Mouse (Mus musculus): ENCODE measurements around the gene Amhr2. TPM values are rescaled to one million over a fixed set of nuclear protein-coding genes. Genes with fewer than 3 reads are reported as not detected.

The Amhr2 gene
- total RNA-seq (2014; fragmentation: Nextera tagmentation) (not detected in 2 replicates), total RNA-seq (2017) (not detected in 2 replicates)

DNA sequence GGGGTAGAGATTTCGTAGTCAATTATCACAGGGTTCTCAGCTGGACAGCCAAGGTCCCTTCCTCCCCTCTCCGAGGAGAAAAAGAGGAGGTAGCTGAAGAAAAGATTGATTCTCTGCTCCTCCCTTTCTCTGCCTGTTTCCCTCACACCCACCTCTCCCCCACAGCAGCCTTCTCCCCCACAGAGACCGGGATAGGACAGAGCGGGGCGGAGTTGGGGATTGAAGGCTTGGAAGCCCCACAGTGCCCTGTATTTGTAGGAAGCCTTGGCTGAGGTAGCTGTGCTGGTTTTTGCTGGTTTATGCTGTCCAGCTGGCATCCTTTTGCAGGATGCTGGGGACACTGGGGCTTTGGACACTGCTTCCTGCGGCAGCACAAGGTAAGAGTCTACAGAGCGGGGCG is at the start of gene Amhr2:
Amhr2 (plus strand) TSS at position 222 of the 400 bp plus-strand sequence.
- no peak for ATAC-seq (replicated peaks; ENCODE audit: low FRiP score, low TSS enrichment, poor library complexity, severe bottlenecking)

DNA sequence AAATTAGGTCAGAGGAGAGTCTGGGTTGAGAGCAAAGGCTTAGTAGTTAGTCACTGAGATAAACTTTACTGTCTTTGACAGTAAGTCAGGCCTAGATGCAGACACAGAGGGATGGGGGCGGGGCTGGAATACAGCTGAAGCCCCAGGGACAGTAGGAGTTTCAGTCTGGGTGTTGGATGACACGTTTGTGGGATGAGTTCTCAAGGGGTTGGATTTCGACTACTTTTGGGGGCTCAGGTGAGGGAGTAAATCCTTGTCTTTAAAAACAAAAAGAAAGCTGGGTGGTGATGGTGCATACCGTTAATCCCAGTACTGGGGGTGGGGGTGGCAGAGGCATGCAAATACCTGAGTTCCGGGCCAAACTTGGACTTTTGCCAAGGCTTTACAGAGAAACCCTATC is 46.5 kb upstream of the Amhr2 start:
- ATAC-seq (replicated peaks; ENCODE audit: low FRiP score, low TSS enrichment, poor library complexity, severe bottlenecking), result no peak

DNA sequence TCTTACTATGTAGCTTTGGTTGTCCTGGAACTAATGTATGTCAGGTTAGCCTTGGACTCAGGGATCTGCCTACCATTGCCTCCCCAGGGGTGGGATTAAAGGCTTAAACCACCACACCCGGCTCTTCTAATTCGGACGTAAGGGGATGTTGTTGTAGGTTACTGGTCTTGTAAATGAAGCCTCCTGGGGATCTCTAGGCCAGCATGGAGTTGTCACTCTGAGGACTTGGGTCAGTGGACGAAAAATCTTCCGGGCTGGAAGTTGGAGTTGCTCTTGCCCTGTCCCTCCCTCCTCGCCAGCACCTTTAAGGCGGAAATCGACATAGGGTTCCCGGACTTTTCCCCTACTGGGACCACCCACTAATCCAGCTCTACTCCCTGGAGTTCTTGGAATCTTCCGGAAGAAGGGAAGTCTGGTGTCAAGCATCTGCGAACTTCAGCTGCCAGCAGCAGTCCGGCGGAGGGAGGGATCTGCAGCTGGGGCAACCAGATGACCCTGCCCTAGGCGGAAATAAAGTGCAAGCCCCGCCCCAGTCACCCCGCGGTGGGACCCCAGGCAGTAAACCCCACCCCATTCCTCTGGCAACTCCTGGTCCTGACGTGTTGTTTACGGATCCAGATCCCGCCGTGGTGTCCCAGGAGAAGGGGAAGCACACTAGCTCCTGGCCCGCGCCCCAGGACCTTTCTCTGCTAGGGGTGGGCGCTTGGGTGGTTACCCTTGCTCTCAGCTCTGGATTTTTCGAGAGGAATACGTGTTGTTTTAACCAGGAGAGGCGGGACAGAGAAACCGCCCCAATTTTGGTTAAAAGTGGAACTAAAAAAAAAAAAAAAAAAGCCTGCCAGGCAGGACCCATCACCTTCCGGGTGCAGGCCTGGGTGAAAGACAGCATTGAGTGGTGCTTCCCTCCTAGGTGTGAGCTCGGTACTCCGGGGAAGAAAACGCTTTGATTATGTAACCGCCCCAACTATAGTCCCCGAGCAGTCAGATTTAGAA is 45.6 kb upstream of the Amhr2 start:
- peak; percentile 66 for ATAC-seq (replicated peaks; ENCODE audit: low FRiP score, low TSS enrichment, poor library complexity, severe bottlenecking)

DNA sequence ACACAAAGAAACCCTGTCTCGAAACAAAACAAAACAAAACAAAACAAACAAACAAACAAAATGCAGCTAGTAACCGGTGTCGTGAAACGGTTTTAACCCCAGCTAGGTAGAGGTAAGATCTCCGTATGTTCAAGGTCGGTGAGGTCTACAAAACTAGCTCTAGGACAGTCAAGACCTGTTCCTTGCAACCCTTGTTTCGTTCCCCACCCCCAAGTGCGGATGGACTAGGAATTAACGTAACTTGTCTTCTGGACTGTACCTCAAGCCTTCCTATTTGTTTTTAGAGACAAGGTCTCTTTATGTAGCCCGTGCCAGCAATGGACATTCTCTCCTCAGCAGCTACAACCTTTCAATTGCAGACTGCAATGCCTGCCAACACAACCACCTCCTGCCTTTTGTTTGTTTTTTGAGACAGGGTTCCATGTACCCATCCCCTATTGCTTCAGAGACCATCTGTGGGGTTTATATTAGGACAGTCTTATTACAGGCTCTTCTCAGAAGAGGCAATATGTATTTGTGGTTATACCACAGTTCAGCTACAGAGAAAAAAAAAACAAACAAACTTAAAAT is 44.6 kb upstream of the Amhr2 start:
- no peak for ATAC-seq (replicated peaks; ENCODE audit: low FRiP score, low TSS enrichment, poor library complexity, severe bottlenecking)

DNA sequence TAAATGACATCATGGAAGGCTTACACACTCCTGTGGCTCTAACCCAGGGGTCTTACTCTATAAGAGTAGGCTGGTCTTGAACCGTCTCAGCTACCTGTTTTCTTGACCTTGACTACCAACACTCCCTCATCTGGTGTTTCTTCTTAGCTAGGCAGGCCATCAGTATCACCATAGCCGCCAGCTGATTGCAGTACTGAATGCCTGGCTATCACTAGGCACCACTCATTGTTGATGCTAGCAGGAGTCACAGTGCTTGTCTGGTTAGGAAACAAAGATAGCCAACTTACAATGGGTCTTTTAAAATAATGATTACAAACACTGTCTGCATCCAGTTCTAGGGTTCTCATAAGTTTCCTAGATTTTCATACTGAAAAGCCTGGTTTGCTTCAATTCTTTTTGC is 43.9 kb upstream of the Amhr2 start:
- peak; percentile 27 for ATAC-seq (replicated peaks; ENCODE audit: low FRiP score, low TSS enrichment, poor library complexity, severe bottlenecking)

DNA sequence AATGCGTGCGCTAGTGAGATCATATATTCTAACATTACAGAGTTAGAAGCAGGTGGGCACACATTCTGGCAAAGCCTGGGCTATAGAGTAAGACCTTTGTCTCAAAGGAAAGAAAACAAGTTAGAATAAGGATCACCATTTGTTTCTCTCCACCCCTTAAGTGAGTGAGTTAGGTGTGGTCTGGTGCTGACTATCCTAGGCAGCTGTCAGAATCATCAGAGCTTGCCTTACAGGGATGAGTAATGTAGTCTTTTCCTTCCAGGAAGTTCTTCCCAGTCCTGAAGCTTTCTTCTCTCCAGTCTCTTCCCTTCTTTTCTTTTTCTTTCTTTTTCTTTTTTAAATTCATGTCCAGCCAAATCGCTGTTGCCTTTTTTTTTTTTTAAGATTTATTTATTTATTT is 43.0 kb upstream of the Amhr2 start:
- ATAC-seq (replicated peaks; ENCODE audit: low FRiP score, low TSS enrichment, poor library complexity, severe bottlenecking), result no peak

DNA sequence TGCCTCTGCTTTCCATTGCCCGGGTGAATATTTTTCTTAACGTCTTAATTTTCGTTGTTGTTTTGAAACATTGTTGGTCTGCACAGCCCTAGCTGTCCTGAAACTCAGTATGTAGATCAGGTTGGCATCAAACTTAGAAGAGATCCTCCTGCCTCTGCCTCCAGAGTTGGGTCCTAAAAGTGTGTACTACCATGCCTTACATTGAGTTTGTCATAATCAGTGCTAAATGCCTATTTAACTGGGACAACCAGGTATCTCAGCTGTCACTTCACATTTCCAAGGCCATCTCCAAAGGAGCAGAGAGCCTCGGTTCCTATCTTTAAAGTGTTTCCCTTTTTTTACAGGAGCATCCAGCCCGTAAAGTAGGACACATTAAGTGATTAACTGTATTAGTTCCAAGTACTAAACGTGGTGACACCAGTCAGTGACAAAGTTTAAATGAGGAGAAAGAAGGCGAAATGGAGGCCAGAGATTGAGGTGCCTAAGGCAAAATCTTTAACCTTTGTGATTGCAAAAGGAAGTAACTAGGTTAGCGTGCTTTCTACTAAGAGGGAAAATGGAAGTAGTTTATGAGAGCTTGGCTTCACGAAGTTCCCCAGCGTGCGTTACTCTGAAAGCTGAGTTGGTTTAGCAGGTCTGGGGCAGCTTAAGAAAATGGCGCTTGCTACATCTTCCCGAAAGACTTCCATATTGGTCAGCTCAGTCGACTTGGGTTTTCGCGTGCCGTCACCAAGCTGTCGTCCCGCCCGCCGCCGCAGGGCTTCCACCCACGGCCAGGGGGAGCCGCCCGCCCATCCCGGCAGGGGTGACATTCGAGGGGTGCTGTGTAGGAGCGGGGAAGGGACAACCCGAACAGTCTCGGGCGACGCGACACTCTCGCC is 40.3 kb upstream of the Amhr2 start:
- ATAC-seq (replicated peaks; ENCODE audit: low FRiP score, low TSS enrichment, poor library complexity, severe bottlenecking), result no peak

DNA sequence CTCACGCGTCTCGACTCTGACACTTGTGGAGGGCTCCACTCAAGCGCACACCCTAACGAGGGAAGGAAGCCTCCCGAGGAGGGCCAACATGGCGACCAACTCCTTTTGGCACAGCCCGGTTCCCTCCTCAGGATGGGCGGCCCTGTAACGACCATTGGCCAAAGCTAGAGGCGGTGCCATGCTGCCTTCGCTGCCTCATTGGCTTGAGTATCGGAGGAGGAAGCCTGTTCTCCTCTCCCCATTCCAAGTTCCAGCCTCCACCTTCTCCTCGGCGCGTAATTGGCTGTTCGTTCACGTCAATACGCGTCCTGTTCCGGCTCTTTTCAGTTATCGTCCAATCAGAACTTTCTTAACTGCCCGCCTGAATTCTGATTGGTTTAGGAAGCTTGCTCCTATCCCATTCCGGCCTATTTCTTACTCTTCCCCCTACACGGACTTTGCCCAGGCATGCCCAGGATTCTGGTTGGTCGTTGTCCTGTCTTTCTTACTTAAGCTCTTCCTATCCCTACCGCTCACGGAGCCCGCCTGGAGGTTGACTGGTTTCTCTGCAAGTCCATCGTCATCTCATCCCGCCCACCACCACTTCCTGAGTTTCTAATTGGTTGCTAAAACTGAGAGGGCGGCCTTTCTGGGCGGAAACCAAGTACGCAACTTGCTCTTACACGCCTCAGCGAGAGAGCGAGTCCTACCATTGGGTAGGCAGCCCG is 39.5 kb upstream of the Amhr2 start, which contains the start of gene Sp1:
Sp1 (plus strand) TSS at position 655 of the 707 bp plus-strand sequence.
- peak; percentile 86 for ATAC-seq (replicated peaks; ENCODE audit: low FRiP score, low TSS enrichment, poor library complexity, severe bottlenecking)

DNA sequence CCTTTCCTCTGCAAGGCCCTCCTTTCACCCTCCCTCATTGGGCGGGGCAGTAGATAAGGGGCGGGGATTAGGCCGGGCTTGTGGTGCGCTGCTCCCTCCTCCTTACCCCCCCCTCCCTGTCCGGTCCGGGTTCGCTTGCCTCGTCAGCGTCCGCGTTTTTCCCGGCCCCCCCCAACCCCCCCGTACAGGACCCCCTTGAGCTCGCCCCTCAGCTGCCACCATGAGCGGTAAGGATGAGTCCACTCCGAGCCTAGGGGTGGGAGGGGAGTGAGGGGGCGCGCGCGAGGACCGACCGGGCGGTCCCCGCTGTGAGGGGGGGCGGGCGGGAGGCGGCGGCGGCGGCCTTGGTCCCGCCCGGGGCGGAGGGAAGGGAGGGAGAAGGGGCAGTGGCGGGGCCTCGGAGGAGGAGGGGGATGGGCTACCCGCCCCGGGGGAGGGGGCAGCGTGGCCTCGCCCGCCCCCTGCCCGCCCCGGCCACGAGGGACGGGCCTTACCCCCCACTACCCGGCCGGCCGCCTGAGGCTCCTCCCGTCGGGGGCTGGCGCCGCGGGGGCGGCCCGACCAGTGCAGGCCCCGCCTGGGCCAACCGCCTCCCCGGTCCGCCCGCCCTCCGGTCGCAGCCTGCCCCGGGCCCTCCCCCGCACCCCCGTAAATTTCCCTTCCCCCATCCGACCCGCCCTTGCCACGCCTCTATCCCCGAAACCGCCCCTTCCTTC is 38.8 kb upstream of the Amhr2 start:
- peak; percentile 27 for ATAC-seq (replicated peaks; ENCODE audit: low FRiP score, low TSS enrichment, poor library complexity, severe bottlenecking)

DNA sequence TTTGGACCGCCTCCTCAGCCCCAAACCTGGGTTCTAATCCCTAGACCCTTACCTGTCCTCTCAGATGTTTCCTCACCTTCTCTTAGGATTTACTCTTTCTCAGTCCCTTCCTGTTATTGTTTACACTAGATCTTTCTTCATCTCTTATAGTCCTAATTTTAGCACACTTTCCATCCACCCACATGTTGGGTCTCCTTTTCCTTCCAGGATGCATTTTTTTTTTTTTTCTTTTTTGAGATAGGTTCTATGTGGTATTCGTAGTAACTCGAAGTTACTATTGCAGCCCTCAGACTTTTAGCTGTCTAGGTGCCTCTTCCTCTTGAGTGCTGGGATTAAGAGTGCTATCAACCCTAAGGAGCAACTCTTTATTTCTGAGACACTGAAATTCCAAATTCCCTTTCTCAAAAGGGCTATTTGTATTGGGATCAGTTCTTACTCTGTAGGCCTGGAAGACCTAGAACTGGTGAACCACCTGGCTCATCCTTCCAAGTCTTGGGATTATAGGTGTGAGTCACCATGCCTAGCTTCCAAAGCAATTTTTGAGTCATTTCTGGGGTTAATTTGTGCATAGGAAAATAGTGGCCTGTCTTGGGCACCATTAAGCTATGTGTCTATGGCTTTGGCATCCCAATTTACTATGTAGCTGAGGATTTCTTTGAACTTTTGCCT is 38.1 kb upstream of the Amhr2 start:
- no peak for ATAC-seq (replicated peaks; ENCODE audit: low FRiP score, low TSS enrichment, poor library complexity, severe bottlenecking)

DNA sequence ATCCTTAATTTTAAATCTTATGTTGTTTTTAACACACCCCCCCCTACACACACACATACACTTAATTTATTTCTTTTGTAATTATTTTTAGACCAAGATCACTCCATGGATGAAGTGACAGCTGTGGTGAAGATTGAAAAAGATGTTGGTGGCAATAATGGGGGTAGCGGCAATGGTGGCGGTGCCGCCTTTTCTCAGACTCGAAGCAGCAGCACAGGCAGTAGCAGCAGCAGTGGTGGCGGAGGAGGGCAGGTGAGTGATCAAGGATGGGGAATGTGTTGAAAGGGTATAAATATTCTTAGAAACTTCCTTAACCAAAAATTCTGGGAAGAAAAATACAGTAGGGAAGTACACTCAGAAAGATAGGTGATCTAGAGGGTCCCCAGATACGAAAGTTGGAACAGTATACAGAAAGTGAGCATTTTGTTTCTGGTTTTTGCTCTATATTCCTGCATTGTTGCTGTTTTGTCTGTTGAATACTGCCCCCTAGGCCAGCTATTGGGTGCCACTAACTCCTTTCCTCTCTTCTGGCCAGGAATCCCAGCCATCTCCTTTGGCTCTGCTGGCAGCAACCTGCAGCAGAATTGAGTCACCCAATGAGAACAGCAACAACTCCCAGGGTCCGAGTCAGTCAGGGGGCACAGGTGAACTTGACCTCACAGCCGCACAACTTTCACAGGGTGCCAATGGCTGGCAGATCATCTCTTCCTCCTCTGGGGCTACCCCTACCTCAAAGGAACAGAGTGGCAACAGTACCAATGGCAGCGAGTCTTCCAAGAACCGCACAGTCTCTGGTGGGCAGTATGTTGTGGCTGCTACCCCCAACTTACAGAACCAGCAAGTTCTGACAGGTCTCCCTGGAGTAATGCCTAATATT is 37.2 kb upstream of the Amhr2 start:
- ATAC-seq (replicated peaks; ENCODE audit: low FRiP score, low TSS enrichment, poor library complexity, severe bottlenecking), result no peak

DNA sequence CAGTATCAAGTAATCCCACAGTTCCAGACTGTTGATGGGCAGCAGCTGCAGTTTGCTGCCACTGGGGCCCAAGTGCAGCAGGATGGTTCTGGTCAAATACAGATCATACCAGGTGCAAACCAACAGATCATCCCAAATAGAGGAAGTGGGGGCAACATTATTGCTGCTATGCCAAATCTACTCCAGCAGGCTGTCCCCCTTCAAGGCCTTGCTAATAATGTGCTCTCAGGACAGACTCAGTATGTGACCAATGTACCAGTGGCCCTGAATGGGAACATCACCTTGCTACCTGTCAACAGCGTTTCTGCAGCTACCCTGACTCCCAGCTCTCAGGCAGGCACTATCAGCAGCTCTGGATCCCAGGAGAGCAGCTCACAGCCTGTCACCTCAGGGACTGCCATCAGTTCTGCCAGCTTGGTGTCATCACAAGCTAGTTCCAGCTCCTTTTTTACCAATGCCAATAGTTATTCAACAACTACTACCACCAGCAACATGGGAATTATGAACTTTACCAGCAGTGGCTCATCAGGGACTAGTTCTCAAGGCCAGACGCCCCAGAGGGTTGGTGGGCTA is 36.5 kb upstream of the Amhr2 start:
- no peak for ATAC-seq (replicated peaks; ENCODE audit: low FRiP score, low TSS enrichment, poor library complexity, severe bottlenecking)

DNA sequence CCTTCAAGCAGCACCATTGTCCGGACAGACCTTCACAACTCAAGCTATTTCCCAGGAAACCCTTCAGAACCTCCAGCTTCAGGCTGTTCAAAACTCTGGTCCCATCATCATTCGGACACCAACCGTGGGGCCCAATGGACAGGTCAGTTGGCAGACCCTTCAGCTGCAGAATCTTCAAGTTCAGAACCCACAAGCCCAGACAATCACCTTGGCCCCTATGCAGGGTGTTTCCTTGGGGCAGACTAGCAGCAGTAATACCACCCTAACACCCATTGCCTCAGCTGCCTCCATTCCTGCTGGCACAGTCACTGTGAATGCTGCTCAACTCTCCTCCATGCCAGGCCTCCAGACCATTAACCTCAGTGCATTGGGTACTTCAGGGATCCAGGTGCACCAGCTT is 35.9 kb upstream of the Amhr2 start:
- no peak for ATAC-seq (replicated peaks; ENCODE audit: low FRiP score, low TSS enrichment, poor library complexity, severe bottlenecking)

DNA sequence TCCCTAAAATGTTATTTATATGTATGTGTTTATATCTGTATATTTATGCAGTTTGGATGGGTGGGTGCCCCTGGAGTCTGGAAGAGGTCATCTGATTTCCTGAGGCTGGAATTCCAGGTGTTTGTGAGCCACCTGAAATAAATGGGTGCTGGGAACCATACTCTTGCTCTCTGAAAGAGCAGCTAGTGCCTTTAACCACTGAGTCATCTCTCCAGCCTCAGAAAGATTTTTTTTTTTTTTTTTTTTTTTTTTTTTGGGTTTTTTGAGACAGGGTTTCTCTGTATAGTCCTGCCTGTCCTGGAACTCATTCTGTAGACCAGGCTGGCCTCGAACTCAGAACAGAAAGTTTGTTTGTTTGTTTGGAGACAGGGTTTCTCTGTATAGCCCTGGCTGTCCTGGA is 34.1 kb upstream of the Amhr2 start:
- no peak for ATAC-seq (replicated peaks; ENCODE audit: low FRiP score, low TSS enrichment, poor library complexity, severe bottlenecking)

DNA sequence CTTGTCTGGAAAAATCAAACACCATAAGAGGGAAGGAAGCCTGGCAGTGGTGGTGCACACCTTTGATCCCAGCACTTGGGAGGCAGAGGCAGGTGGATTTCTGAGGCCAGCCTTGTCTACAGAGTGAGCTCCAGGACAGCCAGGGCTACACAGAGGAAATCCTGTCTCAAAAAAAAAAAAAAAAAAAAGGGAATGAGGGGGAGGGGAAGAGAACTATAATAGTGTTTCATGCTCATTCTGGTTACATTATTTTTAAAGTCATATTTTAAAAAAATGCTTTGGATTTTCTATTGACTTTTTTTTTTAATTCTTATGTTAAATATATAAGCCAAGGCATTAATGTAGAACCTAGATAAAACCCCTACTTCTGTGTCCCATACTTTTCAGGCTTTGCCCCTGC is 31.5 kb upstream of the Amhr2 start:
- ATAC-seq (replicated peaks; ENCODE audit: low FRiP score, low TSS enrichment, poor library complexity, severe bottlenecking), result no peak

DNA sequence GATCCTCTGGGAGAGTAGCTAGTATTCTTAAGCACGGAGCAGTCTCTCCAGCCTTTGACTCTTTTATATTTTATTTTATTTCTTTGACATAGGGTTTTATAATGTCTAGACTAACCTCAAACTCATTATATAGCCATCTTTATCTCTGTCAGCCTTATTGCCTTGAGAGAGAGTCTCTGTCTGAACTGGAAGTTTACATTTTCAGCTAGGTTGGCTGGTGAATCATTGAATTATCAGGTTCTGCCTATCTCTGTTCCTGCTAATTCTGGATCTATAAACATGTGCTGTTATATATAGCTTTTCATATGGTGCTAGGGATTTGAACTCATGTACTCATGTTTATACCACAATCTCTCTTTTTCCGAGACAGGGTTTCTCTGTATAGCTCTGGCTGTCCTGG is 27.6 kb upstream of the Amhr2 start:
- no peak for ATAC-seq (replicated peaks; ENCODE audit: low FRiP score, low TSS enrichment, poor library complexity, severe bottlenecking)

DNA sequence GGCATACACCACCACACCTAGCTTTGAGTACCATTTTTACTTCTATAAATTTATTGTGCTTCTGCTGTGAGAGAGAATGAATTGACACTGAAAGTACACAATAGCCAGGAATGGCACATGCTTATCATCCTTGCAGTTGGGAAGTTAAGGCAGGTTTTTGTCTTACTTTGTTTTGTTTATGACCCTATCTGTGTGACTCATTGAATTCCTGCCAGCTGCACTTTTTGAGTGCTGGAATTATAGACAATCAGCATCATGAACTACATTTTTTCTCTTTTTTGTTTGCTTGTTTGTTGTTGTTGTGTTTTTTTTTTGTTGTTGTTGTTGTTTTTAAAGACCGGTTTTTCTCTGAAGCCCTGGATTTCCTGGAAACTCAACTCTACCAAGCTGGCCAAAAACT is 24.2 kb upstream of the Amhr2 start:
- ATAC-seq (replicated peaks; ENCODE audit: low FRiP score, low TSS enrichment, poor library complexity, severe bottlenecking), result no peak

Data from megakaryocyte-erythroid progenitor cell, adult 5-6 weeks (primary cell).